Mouse (Mus musculus): Measurements from ENCODE around the gene Zfp386. TPM values are rescaled to one million over a fixed set of nuclear protein-coding genes. Genes with fewer than 3 reads are reported as not detected.
"Not testable (repeated sequence)": the region's sequence is repeated elsewhere in the genome, so short reads cannot be mapped to it uniquely, and the experiment has no call there.

The Zfp386 gene
- 61.0 and 65.0 TPM in 2 replicates for polyA plus RNA-seq (2016; fragmentation: Nextera tagmentation; extraction: Ambion mirVana)

DNA sequence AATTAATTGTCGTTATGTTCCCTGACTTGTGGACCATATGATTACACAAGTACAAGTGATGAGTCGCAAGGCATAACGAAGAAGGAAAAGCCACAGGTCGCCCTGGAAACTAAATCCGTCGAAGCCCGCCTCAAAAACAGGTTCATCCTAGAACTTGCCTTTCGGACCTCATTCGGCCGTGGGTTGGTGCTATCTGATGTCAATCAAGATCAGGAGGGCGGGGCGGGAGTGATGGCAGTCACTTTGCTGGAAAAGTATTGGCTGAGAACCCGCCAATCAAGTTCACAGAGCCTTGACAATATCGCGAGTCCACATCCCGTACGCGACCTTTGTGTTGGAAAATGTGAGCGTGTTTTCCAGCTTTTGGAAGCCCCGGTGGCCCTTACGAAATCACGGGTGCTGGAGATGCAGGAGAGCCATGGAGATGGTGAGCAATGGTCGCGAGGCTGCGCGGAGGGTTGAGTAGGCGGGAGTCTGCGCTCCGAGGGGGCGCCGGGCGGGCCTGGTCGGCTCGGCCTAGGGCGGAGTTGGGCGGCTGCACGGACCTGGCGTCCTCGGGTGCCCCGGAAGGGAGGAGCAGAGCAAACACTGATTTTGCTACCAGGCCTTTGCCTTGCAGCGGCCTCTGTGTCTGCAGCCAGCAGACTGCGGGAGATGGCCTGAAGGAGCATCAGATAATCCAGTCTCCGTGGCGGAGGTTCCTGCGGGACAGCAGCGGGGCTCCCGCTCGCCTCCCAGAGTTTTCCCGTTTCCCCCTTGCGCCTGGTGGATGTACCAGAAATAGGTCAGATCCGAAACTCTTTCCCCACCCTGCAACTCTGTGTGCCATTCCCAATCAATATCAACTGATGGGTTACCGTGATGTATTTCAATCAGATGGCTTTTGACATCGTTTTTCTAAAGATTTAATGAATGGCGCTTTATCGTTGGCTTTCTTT is at the start of gene Zfp386:
Gene Zfp386 (plus strand): TSS at position 285 of the 938 bp plus-strand sequence.
- peak within 1 kb of the TSS; percentile 99 for H3K27ac ChIP-seq (replicated peaks)
- peak; percentile 97 for DNase-seq (ENCODE audit: low spot score)
- H3K4me3 ChIP-seq, result peak within 1 kb of the TSS; percentile 87
- no peaks in the 10 kb centered on the region for H3K9me3 ChIP-seq
- 1% methylated on average over 55 of the region's 55 CpGs for WGBS
- H3K36me3 ChIP-seq (replicated peaks), result peaks cover 36% of the 10 kb centered on the region
- H3K27me3 ChIP-seq (replicated peaks; ENCODE audit: low read depth, poor library complexity, severe bottlenecking), result no peaks in the 10 kb centered on the region
- peaks cover 15% of the 10 kb centered on the region for H3K4me1 ChIP-seq

DNA sequence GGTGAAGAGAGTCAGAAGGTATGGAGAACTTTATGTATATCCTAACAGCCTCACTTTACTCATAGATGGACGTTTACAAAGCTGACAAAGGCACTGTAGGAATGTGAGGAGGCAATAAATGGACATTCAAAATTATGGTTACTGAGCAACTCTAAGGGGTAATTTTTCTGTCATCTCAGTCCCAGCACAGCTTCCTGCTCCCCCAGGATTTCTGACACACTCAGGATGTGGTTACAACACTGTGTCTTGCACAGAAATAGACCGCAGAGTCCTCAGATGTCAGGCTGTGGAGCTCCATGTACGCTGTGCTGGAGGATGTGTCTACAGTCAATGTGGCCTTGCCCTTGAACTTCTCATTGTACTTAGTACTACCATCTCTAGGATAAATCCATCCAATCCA is 47.7 kb upstream of the Zfp386 start:
- H3K27ac ChIP-seq (replicated peaks); DNase-seq (ENCODE audit: low spot score); H3K4me3 ChIP-seq; H3K27me3 ChIP-seq (replicated peaks; ENCODE audit: low read depth, poor library complexity, severe bottlenecking); H3K36me3 ChIP-seq (replicated peaks); H3K9me3 ChIP-seq; H3K4me1 ChIP-seq: not testable (repeated sequence)
- whole genome bisulfite sequencing, result 82% methylated on average over 3 of the region's 3 CpGs

DNA sequence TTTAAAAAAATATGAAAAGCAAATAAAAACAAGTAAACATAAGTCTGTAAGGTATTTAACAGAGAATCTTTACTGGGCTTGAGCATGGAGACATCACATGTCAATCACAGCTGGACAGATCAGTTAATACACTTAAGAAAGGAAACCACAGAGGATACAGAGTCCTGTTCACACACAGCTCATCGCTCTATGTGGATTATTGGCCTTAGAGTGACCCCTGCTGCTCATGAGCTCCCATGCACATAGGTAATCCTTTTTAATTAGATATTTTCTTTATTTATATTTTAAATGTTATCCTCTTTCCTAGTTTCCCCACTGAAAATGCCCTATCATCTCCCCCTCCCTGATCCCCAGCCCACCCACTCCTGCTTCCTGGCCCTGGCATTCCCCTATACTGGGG is 44.6 kb upstream of the Zfp386 start:
- not testable (repeated sequence) for H3K27ac ChIP-seq (replicated peaks); DNase-seq (ENCODE audit: low spot score); H3K36me3 ChIP-seq (replicated peaks); H3K4me1 ChIP-seq; H3K27me3 ChIP-seq (replicated peaks; ENCODE audit: low read depth, poor library complexity, severe bottlenecking); H3K9me3 ChIP-seq; H3K4me3 ChIP-seq
- WGBS, result 85% methylated on average over 1 of the region's 1 CpGs

DNA sequence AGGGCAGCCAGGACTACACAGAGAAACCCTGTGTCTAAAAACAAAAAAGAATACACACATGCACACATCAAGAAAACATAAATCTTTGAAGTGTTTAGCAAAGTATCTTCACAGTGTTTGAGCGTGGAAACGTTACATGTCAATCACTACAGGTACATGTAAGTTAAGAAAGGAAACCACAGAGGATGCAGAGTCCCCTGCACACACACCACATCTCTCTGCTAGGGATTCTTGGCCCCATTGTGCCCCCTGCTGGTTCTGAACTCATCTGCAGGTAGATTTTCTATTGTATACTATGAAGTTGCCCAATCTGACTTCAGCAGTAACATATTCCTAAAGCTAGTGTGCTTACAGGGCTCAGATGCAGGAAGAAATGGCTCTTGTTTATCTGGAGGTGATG is 36.7 kb upstream of the Zfp386 start:
- DNase-seq (ENCODE audit: low spot score), result no peak
- no peak overlapping the region for H3K4me3 ChIP-seq
- H3K27ac ChIP-seq (replicated peaks), result no peak overlapping the region
- no peaks in the 10 kb centered on the region for H3K4me1 ChIP-seq
- peaks cover 7% of the 10 kb centered on the region; the same call in 1 of the 2 replicates for H3K9me3 ChIP-seq
- WGBS, result 81% methylated on average over 2 of the region's 2 CpGs
- H3K27me3 ChIP-seq (replicated peaks; ENCODE audit: low read depth, poor library complexity, severe bottlenecking), result no peaks in the 10 kb centered on the region
- H3K36me3 ChIP-seq (replicated peaks), result no peaks in the 10 kb centered on the region

DNA sequence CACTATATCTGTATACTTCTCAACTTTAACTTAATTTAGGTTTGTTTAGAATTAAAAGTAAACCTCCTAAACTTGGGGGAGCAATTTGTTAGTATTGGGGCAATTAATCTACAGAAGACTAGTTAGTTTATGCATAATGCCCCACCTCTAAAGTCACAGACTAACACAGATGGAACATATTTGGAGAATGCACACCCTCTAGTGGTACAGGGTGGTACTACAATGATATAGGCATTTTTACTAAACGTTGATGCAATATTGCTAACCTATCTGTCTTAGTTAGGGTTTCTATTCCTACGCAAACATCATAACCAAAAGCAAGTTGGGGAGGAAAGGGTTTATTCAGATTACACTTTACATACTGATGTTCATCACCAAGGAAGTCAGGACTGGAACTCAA is 19.4 kb upstream of the Zfp386 start:
- Histone ChIP-seq H3K9me3 (peaks cover 6% of the 10 kb centered on the region; the same call in 1 of the 2 replicates), H3K36me3 (replicated peaks) (no peaks in the 10 kb centered on the region), H3K27me3 (replicated peaks; ENCODE audit: low read depth, poor library complexity, severe bottlenecking) (no peaks in the 10 kb centered on the region), H3K27ac (replicated peaks) (no peak overlapping the region), H3K4me3 (no peak overlapping the region), H3K4me1 (no peaks in the 10 kb centered on the region)
- 44% methylated on average over 2 of the region's 2 CpGs for WGBS
- no peak for DNase-seq (ENCODE audit: low spot score)

DNA sequence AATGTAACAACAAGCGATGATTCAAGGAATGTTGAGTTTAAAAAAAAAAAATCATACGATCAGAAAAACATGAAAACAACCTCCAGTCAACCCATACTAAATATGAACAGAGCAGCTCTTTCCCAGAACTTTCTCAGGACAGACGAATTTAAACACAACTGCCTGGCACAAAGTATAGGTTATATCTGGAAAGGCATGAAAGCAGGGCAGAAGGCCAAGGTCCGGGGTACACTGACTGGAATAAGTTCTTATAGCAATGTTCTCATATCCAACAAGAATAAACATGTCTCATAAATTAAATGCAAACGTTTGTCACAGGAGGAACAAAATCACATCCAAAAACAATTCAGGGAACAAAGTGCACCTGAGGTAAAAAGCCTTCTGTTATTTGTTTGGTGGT is 12.2 kb upstream of the Zfp386 start:
- Histone ChIP-seq H3K9me3 (peaks cover 8% of the 10 kb centered on the region; the same call in 1 of the 2 replicates), H3K27me3 (replicated peaks; ENCODE audit: low read depth, poor library complexity, severe bottlenecking) (no peaks in the 10 kb centered on the region), H3K4me1 (no peaks in the 10 kb centered on the region), H3K27ac (replicated peaks) (no peak overlapping the region), H3K4me3 (no peak overlapping the region), H3K36me3 (replicated peaks) (no peaks in the 10 kb centered on the region)
- WGBS, result 74% methylated on average over 5 of the region's 5 CpGs
- no peak for DNase-seq (ENCODE audit: low spot score)

DNA sequence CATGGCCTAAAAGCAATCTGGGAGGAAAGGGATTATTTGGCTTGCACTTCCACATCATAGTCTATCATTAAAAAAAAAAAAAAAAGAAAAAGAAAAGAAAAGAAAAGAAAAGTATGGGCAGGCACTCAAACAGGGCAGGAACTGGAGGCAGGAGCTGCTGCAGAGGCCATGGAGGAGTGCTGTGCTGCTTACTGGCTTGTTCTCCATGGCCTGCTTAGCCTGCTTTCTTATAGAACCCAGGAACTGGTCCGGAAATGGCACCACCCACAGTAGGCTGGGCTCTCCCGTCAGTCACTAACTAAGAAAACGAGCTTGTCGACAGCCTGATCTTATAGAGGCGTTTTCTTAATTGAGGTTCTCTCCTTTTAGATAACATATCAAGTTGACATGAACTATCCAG is 2.7 kb upstream of the Zfp386 start:
- Histone ChIP-seq H3K9me3 (no peaks in the 10 kb centered on the region), H3K4me1 (peaks cover 15% of the 10 kb centered on the region), H3K27ac (replicated peaks) (no peak overlapping the region), H3K36me3 (replicated peaks) (peaks cover 6% of the 10 kb centered on the region), H3K27me3 (replicated peaks; ENCODE audit: low read depth, poor library complexity, severe bottlenecking) (no peaks in the 10 kb centered on the region), H3K4me3 (no peak overlapping the region)
- no peak for DNase-seq (ENCODE audit: low spot score)
- 87% methylated on average over 5 of the region's 5 CpGs for WGBS

DNA sequence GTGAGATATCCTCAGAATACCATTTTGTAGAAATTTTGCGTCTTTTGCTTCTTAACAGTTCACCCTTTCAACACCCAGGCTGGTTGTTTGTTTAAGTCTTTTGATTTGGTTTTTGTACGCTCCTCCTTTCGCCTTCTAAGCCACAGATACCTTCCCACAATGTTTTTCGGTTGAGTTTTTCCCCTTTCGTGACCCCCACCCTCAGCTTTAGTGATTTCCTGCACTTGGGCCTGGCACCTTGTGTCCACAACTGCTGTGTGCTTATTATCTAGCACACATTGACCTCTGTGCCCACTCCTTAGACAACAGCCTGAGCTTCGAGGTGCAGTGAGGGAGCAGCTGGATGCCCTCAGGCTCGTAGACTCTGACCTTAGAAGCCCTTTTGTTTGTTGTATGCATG is 1.2 kb downstream of the Zfp386 start:
- DNase-seq (ENCODE audit: low spot score), result no peak
- Histone ChIP-seq H3K4me3 (peak overlapping the region; percentile 87), H3K27ac (replicated peaks) (peak overlapping the region; percentile 99), H3K36me3 (replicated peaks) (peaks cover 46% of the 10 kb centered on the region), H3K27me3 (replicated peaks; ENCODE audit: low read depth, poor library complexity, severe bottlenecking) (no peaks in the 10 kb centered on the region), H3K4me1 (peaks cover 15% of the 10 kb centered on the region), H3K9me3 (no peaks in the 10 kb centered on the region)
- 59% methylated on average over 7 of the region's 7 CpGs for WGBS

DNA sequence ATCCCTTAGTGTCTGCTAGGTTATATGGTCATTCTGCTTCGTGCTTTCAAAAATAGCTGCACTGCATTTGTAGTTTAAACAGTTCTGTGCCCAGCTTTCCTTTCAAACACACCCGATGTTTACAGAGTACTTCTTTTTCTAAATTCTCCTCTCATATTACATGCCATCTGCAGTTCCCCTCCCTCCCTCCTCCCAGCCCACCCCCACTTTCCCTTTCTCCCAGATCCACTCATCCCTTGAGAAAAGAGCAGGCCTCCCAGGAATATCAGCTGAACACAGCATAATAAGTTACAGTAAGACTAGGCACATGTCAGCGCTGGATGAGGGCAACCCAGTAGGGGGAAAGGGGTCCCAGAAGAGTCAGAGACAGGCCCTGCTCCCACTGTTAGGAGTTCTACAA is 1.7 kb downstream of the Zfp386 start:
- Histone ChIP-seq H3K27ac (replicated peaks) (0 out of 2 replicates have a peak overlapping the region, but pooled peaks have one; percentile 99), H3K4me3 (peak overlapping the region; percentile 87), H3K4me1 (peaks cover 15% of the 10 kb centered on the region), H3K9me3 (no peaks in the 10 kb centered on the region; the same call in 1 of the 2 replicates), H3K36me3 (replicated peaks) (peaks cover 51% of the 10 kb centered on the region), H3K27me3 (replicated peaks; ENCODE audit: low read depth, poor library complexity, severe bottlenecking) (no peaks in the 10 kb centered on the region)
- WGBS, result 80% methylated on average over 3 of the region's 3 CpGs
- DNase-seq (ENCODE audit: low spot score), result no peak

DNA sequence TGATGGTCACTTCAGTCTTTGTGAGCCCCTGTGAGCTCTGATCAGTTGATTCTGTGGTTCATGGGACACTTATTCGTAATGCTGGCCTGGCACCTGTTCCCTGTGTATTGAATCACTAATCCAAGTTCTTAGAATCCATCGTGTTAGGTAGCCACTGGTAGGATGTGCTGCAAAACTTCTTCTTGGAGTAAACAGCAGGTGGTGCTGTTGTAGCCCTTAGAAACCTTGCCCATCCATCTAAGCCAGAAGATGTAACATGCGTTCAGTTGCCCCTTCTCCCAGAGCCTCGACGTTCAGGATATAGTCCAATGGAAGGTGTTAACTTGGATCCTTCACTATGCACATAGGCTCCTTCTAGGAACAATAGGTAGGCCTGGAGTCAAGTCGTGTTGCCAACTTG is 2.2 kb downstream of the Zfp386 start:
- H3K4me1 ChIP-seq, result peaks cover 15% of the 10 kb centered on the region
- H3K27ac ChIP-seq (replicated peaks), result no peak overlapping the region
- no peak for DNase-seq (ENCODE audit: low spot score)
- WGBS, result 90% methylated on average over 6 of the region's 6 CpGs
- no peaks in the 10 kb centered on the region for H3K27me3 ChIP-seq (replicated peaks; ENCODE audit: low read depth, poor library complexity, severe bottlenecking)
- peak overlapping the region; percentile 87 for H3K4me3 ChIP-seq
- peaks cover 56% of the 10 kb centered on the region for H3K36me3 ChIP-seq (replicated peaks)
- H3K9me3 ChIP-seq, result peaks cover 4% of the 10 kb centered on the region; the same call in 1 of the 2 replicates

DNA sequence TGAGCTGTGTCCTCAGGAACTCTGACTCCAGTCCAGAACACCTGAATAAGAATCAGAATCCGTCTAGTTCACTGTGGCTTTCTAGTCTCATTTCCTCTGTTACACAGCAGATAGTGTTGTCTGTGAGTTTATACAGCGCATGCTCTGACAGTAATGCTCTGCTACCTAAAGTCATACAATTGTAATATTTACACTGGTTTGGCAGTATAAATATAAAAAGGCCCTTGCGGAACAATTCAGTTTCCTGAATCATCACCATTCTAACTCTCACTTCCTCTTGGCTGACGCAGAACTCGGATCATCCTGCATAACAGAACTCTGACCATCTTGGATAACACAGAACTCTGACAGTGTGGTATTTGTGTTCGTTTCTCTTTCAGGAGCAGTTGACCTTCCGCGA is 6.8 kb downstream of the Zfp386 start:
- DNase-seq (ENCODE audit: low spot score), result no peak
- Histone ChIP-seq H3K36me3 (replicated peaks) (peaks cover 100% of the 10 kb centered on the region), H3K27me3 (replicated peaks; ENCODE audit: low read depth, poor library complexity, severe bottlenecking) (no peaks in the 10 kb centered on the region), H3K9me3 (peaks cover 33% of the 10 kb centered on the region), H3K27ac (replicated peaks) (no peak overlapping the region), H3K4me3 (no peak overlapping the region), H3K4me1 (peaks cover 3% of the 10 kb centered on the region)
- 96% methylated on average over 8 of the region's 8 CpGs for WGBS

DNA sequence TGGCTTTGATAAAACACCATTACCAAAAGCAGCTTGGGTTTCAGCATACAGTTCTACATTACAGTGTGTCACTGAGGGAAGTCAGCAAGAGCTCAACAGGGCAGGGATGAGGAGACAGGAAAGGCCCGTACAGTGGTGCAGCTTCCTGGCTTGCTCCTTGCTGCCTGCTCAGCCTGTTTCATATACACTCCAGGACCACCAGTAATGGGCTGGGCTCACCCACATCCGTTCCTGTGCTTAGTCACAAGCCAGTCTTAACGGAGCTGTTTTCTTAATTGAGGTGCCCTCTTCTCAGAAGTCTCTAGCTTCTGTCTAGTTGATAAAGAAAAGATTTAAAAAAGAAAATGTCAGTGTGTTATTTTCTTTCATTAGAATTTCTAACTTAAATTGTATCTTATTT is 8.6 kb downstream of the Zfp386 start:
- H3K27me3 ChIP-seq (replicated peaks; ENCODE audit: low read depth, poor library complexity, severe bottlenecking), result no peaks in the 10 kb centered on the region
- H3K4me3 ChIP-seq, result no peak overlapping the region
- WGBS, result 97% methylated on average over 3 of the region's 3 CpGs
- no peak overlapping the region for H3K27ac ChIP-seq (replicated peaks)
- H3K4me1 ChIP-seq, result no peaks in the 10 kb centered on the region
- H3K36me3 ChIP-seq (replicated peaks), result peaks cover 100% of the 10 kb centered on the region
- no peak for DNase-seq (ENCODE audit: low spot score)
- peaks cover 51% of the 10 kb centered on the region for H3K9me3 ChIP-seq

DNA sequence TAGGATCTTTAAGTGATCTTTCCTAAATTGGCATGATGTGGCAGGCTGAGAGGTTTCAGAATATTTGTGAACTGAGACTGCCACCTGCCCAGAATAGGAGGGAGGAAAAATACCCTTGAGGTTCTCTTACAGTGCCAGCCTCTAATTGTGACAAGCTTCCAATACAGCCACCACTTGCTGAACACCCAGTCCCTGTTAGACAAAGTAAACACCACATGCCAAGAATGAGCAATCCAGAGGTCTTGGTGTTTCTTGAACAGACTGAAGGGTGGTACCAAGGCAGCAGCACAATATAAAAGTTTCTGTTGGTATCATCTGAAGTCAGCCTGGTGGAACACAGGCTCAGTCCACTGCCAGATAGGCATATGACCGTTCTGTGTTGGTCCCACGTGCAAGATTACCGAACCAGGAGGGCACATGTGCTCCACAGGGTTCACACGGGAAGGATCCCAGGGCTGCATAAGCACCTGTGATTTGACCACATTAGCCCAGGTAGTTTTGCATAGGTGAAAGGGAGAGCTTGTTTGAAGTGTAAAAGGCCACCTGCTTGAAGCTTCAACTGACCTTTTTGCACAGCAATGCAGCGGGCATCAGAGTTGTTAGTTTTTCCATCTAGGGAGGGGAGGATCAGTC is 14.2 kb downstream of the Zfp386 start:
- Histone ChIP-seq H3K27me3 (replicated peaks; ENCODE audit: low read depth, poor library complexity, severe bottlenecking) (no peaks in the 10 kb centered on the region), H3K27ac (replicated peaks) (no peak overlapping the region), H3K4me3 (no peak overlapping the region), H3K4me1 (no peaks in the 10 kb centered on the region), H3K36me3 (replicated peaks) (peaks cover 59% of the 10 kb centered on the region), H3K9me3 (peaks cover 65% of the 10 kb centered on the region)
- 97% methylated on average over 5 of the region's 5 CpGs for WGBS
- DNase-seq (ENCODE audit: low spot score), result no peak

Data from embryonic facial prominence, embryonic 10.5 days (tissue).